Mouse (Mus musculus): ENCODE results near the gene Zfp330. TPM values are rescaled to one million over a fixed set of nuclear protein-coding genes. Genes with fewer than 3 reads are reported as not detected.

The Zfp330 gene
- 83.8 and 87.9 TPM in 2 replicates for polyA plus RNA-seq (2011; ENCODE audit: insufficient read depth, insufficient read length, low read depth, missing spikeins)

- H3K4me1 ChIP-seq (ENCODE audit: control insufficient read depth, insufficient read depth, low read length), result no peaks in the 10 kb centered on the region
- peaks cover 31% of the 10 kb centered on the region for H3K36me3 ChIP-seq (ENCODE audit: control insufficient read depth, insufficient read depth, low read length, poor library complexity, severe bottlenecking)
- TF ChIP-seq POLR2A (IDR thresholded peaks at IDR 0.05; ENCODE audit: insufficient read depth, low read length) (peak; percentile 66), CTCF (IDR thresholded peaks at IDR 0.05; ENCODE audit: low read depth, low read length) (no peak), EP300 (IDR thresholded peaks at IDR 0.05; ENCODE audit: insufficient read depth, low read depth, low read length) (no peak)
- H3K27ac ChIP-seq (ENCODE audit: insufficient read depth, low read length), result no peak within 1 kb of the TSS
- H3K27me3 ChIP-seq (ENCODE audit: control insufficient read depth, insufficient read depth, low read length, poor library complexity, severe bottlenecking), result no peaks in the 10 kb centered on the region; the same call in 1 of the 2 replicates
- peak within 1 kb of the TSS; percentile 92 for H3K9ac ChIP-seq (ENCODE audit: low read depth, poor library complexity, severe bottlenecking)
- no peaks in the 10 kb centered on the region for H3K9me3 ChIP-seq (replicated peaks; ENCODE audit: control insufficient read depth, insufficient read depth, low read length, poor library complexity, severe bottlenecking)
- peak within 1 kb of the TSS; percentile 93 for H3K4me3 ChIP-seq (ENCODE audit: low read depth, low read length)
These were observed at the start of gene Zfp330 for GRCm38 (mm10) chr8:82774093-82774422. Gene Zfp330 (minus strand): TSS chr8:82774160.

GRCm38 (mm10) chr8:82777945-82778344 lies 4.0 kb upstream of the Zfp330 start:
- no peaks in the 10 kb centered on the region for H3K4me1 ChIP-seq (ENCODE audit: control insufficient read depth, insufficient read depth, low read length)
- TF ChIP-seq CTCF (IDR thresholded peaks at IDR 0.05; ENCODE audit: low read depth, low read length) (no peak), POLR2A (IDR thresholded peaks at IDR 0.05; ENCODE audit: insufficient read depth, low read length) (no peak), EP300 (IDR thresholded peaks at IDR 0.05; ENCODE audit: insufficient read depth, low read depth, low read length) (no peak)
- no peak overlapping the region for H3K4me3 ChIP-seq (ENCODE audit: low read depth, low read length)
- no peak overlapping the region for H3K27ac ChIP-seq (ENCODE audit: insufficient read depth, low read length)
- no peaks in the 10 kb centered on the region; the same call in 1 of the 2 replicates for H3K27me3 ChIP-seq (ENCODE audit: control insufficient read depth, insufficient read depth, low read length, poor library complexity, severe bottlenecking)
- H3K9me3 ChIP-seq (replicated peaks; ENCODE audit: control insufficient read depth, insufficient read depth, low read length, poor library complexity, severe bottlenecking), result no peaks in the 10 kb centered on the region
- no peaks in the 10 kb centered on the region for H3K36me3 ChIP-seq (ENCODE audit: control insufficient read depth, insufficient read depth, low read length, poor library complexity, severe bottlenecking)
- no peak overlapping the region for H3K9ac ChIP-seq (ENCODE audit: low read depth, poor library complexity, severe bottlenecking)

GRCm38 (mm10) chr8:82777406-82777805 lies 3.4 kb upstream of the Zfp330 start:
- no peak overlapping the region for H3K27ac ChIP-seq (ENCODE audit: insufficient read depth, low read length)
- no peak overlapping the region for H3K4me3 ChIP-seq (ENCODE audit: low read depth, low read length)
- no peak overlapping the region for H3K9ac ChIP-seq (ENCODE audit: low read depth, poor library complexity, severe bottlenecking)
- no peak for TF ChIP-seq CTCF (IDR thresholded peaks at IDR 0.05; ENCODE audit: low read depth, low read length)
- peaks cover 4% of the 10 kb centered on the region for H3K36me3 ChIP-seq (ENCODE audit: control insufficient read depth, insufficient read depth, low read length, poor library complexity, severe bottlenecking)
- no peaks in the 10 kb centered on the region for H3K9me3 ChIP-seq (replicated peaks; ENCODE audit: control insufficient read depth, insufficient read depth, low read length, poor library complexity, severe bottlenecking)
- H3K4me1 ChIP-seq (ENCODE audit: control insufficient read depth, insufficient read depth, low read length), result no peaks in the 10 kb centered on the region
- H3K27me3 ChIP-seq (ENCODE audit: control insufficient read depth, insufficient read depth, low read length, poor library complexity, severe bottlenecking), result no peaks in the 10 kb centered on the region; the same call in 1 of the 2 replicates

- Histone ChIP-seq H3K27ac (ENCODE audit: insufficient read depth, low read length) (no peak overlapping the region), H3K4me1 (ENCODE audit: control insufficient read depth, insufficient read depth, low read length) (no peaks in the 10 kb centered on the region), H3K9ac (ENCODE audit: low read depth, poor library complexity, severe bottlenecking) (peak overlapping the region; percentile 92), H3K4me3 (ENCODE audit: low read depth, low read length) (peak overlapping the region; percentile 23; the same call in 1 of the 2 replicates), H3K36me3 (ENCODE audit: control insufficient read depth, insufficient read depth, low read length, poor library complexity, severe bottlenecking) (peaks cover 29% of the 10 kb centered on the region), H3K27me3 (ENCODE audit: control insufficient read depth, insufficient read depth, low read length, poor library complexity, severe bottlenecking) (no peaks in the 10 kb centered on the region; the same call in 1 of the 2 replicates), H3K9me3 (replicated peaks; ENCODE audit: control insufficient read depth, insufficient read depth, low read length, poor library complexity, severe bottlenecking) (no peaks in the 10 kb centered on the region)
- TF ChIP-seq EP300 (IDR thresholded peaks at IDR 0.05; ENCODE audit: insufficient read depth, low read depth, low read length) (no peak), POLR2A (IDR thresholded peaks at IDR 0.05; ENCODE audit: insufficient read depth, low read length) (no peak), CTCF (IDR thresholded peaks at IDR 0.05; ENCODE audit: low read depth, low read length) (no peak)
These were observed 522 bp upstream of the Zfp330 start for GRCm38 (mm10) chr8:82774482-82774881.

GRCm38 (mm10) chr8:82773332-82774092 lies 448 bp downstream of the Zfp330 start:
- peak overlapping the region; percentile 92 for H3K9ac ChIP-seq (ENCODE audit: low read depth, poor library complexity, severe bottlenecking)
- no peaks in the 10 kb centered on the region; the same call in 1 of the 2 replicates for H3K27me3 ChIP-seq (ENCODE audit: control insufficient read depth, insufficient read depth, low read length, poor library complexity, severe bottlenecking)
- H3K4me1 ChIP-seq (ENCODE audit: control insufficient read depth, insufficient read depth, low read length), result no peaks in the 10 kb centered on the region
- TF ChIP-seq EP300 (IDR thresholded peaks at IDR 0.05; ENCODE audit: insufficient read depth, low read depth, low read length) (no peak), CTCF (IDR thresholded peaks at IDR 0.05; ENCODE audit: low read depth, low read length) (no peak), POLR2A (IDR thresholded peaks at IDR 0.05; ENCODE audit: insufficient read depth, low read length) (no peak)
- H3K9me3 ChIP-seq (replicated peaks; ENCODE audit: control insufficient read depth, insufficient read depth, low read length, poor library complexity, severe bottlenecking), result no peaks in the 10 kb centered on the region
- no peak overlapping the region for H3K27ac ChIP-seq (ENCODE audit: insufficient read depth, low read length)
- peaks cover 36% of the 10 kb centered on the region for H3K36me3 ChIP-seq (ENCODE audit: control insufficient read depth, insufficient read depth, low read length, poor library complexity, severe bottlenecking)
- peak overlapping the region; percentile 93 for H3K4me3 ChIP-seq (ENCODE audit: low read depth, low read length)

- Histone ChIP-seq H3K9ac (ENCODE audit: low read depth, poor library complexity, severe bottlenecking) (no peak overlapping the region), H3K4me3 (ENCODE audit: low read depth, low read length) (no peak overlapping the region), H3K27me3 (ENCODE audit: control insufficient read depth, insufficient read depth, low read length, poor library complexity, severe bottlenecking) (no peaks in the 10 kb centered on the region), H3K36me3 (ENCODE audit: control insufficient read depth, insufficient read depth, low read length, poor library complexity, severe bottlenecking) (peaks cover 57% of the 10 kb centered on the region), H3K27ac (ENCODE audit: insufficient read depth, low read length) (no peak overlapping the region), H3K4me1 (ENCODE audit: control insufficient read depth, insufficient read depth, low read length) (no peaks in the 10 kb centered on the region), H3K9me3 (replicated peaks; ENCODE audit: control insufficient read depth, insufficient read depth, low read length, poor library complexity, severe bottlenecking) (no peaks in the 10 kb centered on the region)
- TF ChIP-seq POLR2A (IDR thresholded peaks at IDR 0.05; ENCODE audit: insufficient read depth, low read length) (no peak), CTCF (IDR thresholded peaks at IDR 0.05; ENCODE audit: low read depth, low read length) (no peak), EP300 (IDR thresholded peaks at IDR 0.05; ENCODE audit: insufficient read depth, low read depth, low read length) (no peak)
These were observed 3.1 kb downstream of the Zfp330 start for GRCm38 (mm10) chr8:82770886-82771285.
